Comparison of ENCODE assay signal across 11 mouse cellular contexts in the genomic region with DNA sequence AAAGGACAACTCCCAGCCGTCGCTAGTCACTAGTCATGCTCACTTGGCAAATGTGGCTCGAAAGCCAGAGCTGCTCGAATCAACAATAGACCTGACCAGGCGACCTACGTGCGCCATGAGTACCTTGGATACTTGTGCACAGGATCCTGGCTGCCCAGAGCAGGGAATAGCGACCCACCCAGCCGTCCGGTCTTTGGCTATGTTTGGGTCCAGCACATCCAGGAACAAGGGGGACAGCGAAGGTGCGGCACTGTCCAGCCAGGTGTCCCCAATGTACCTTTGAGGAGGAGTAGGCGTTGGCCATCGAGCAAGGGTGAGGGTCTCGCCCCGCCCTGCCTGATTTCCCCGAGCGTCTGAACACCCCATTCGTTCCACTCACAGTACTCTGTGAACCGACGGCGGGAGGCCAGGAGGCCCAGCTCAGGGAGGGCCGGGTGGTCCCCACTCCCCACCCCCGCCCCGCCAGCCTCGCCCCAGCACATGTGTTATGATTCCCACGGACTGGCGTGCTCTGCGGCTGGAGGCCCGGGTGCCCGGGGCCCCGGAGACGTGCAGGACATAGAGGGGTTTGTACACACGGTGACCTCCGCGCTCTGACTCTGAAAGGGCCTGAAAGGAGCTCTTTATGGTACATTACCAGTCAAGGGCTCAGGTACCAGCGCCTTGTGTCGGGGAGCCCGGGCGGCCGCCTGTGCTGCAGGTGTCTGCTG. TPM values are rescaled to one million over a fixed set of nuclear protein-coding genes. Genes with fewer than 3 reads are reported as not detected.
DNase-seq lines count a peak whose midpoint lies in the region; ATAC-seq and TF ChIP-seq lines count a peak whose summit lies in the region.
"Had no signal": no experiment of that assay in that cellular context is flagged by ENCODE, and none has a peak within 500 bp of the region (broad histone marks: within the 10 kb centered on the region; RNA-seq: fewer than 3 reads in every experiment).

No protein-coding gene starts in this region.

- 3% methylated on average over 40 of the region's 41 CpGs for WGBS in intestine, embryonic 14.5 days
- 4% methylated on average over 41 of the region's 41 CpGs for WGBS in intestine, postnatal 0 days
- 2% methylated on average over 41 of the region's 41 CpGs for WGBS in forebrain, embryonic 12.5 days
- 3% methylated on average over 41 of the region's 41 CpGs for WGBS in limb, embryonic 10.5 days
- 4% methylated on average over 41 of the region's 41 CpGs for WGBS in stomach, embryonic 14.5 days

- H3K27ac ChIP-seq in intestine, embryonic 14.5 days (ENCODE audit: low read depth) = no peak overlapping the region
- no peak overlapping the region for H3K27ac ChIP-seq in intestine, postnatal 0 days (ENCODE audit: low read depth, low read length)
- no peak overlapping the region for H3K27ac ChIP-seq in forebrain, embryonic 12.5 days
- H3K27ac ChIP-seq in limb, embryonic 10.5 days = no peak overlapping the region
- no peak overlapping the region; the same call in 1 of the 2 replicates for H3K27ac ChIP-seq in stomach, embryonic 14.5 days (ENCODE audit: low read length)

- no peak overlapping the region for H3K4me3 ChIP-seq in intestine, embryonic 14.5 days (ENCODE audit: low read depth, low read length)
- H3K4me3 ChIP-seq in intestine, postnatal 0 days (ENCODE audit: low read depth, low read length) = no peak overlapping the region; the same call in 1 of the 2 replicates
- peak overlapping the region; percentile 33; the same call in 1 of the 2 replicates for H3K4me3 ChIP-seq in forebrain, embryonic 12.5 days (replicated peaks)
- H3K4me3 ChIP-seq in limb, embryonic 10.5 days = 0 out of 2 replicates have a peak overlapping the region, but pooled peaks have one; percentile 3
- H3K4me3 ChIP-seq in stomach, embryonic 14.5 days (ENCODE audit: low read depth, low read length) = no peak overlapping the region

- no peak overlapping the region for H3K4me2 ChIP-seq in intestine, embryonic 14.5 days (ENCODE audit: low read length)
- no peak overlapping the region for H3K4me2 ChIP-seq in intestine, postnatal 0 days (replicated peaks; ENCODE audit: low read depth)
- H3K4me2 ChIP-seq in forebrain, embryonic 12.5 days = peak overlapping the region; percentile 51
- H3K4me2 ChIP-seq in stomach, embryonic 14.5 days (replicated peaks; ENCODE audit: low read depth, low read length) = no peak overlapping the region

- no peak for DNase-seq in intestine, embryonic 14.5 days (ENCODE audit: low spot score)
- DNase-seq in limb, embryonic 10.5 days (ENCODE audit: low spot score) = no peak
- no peak for DNase-seq in spleen, adult 18-20 months
- no peak for DNase-seq in cerebellum, postnatal 4 days (ENCODE audit: low spot score in 2 of 2)
- DNase-seq: cerebellum, adult 2 months; kidney, adult 11 months had no signal

- H3K9me3 ChIP-seq in intestine, embryonic 14.5 days (ENCODE audit: control insufficient read depth, low read length) = no peaks in the 10 kb centered on the region
- no peaks in the 10 kb centered on the region for H3K9me3 ChIP-seq in intestine, postnatal 0 days (ENCODE audit: control insufficient read depth)
- H3K9me3 ChIP-seq in forebrain, embryonic 12.5 days = no peaks in the 10 kb centered on the region; the same call in 1 of the 2 replicates
- no peaks in the 10 kb centered on the region for H3K9me3 ChIP-seq in limb, embryonic 10.5 days (replicated peaks)
- no peaks in the 10 kb centered on the region for H3K9me3 ChIP-seq in stomach, embryonic 14.5 days (ENCODE audit: control insufficient read depth, low read depth, low read length)

- H3K36me3 ChIP-seq in intestine, embryonic 14.5 days (ENCODE audit: control insufficient read depth, insufficient read depth, low read length) = no peaks in the 10 kb centered on the region
- H3K36me3 ChIP-seq in intestine, postnatal 0 days (ENCODE audit: control insufficient read depth, insufficient read depth) = no peaks in the 10 kb centered on the region
- H3K36me3 ChIP-seq in forebrain, embryonic 12.5 days (replicated peaks) = no peaks in the 10 kb centered on the region
- H3K36me3 ChIP-seq in limb, embryonic 10.5 days = no peaks in the 10 kb centered on the region
- no peaks in the 10 kb centered on the region for H3K36me3 ChIP-seq in stomach, embryonic 14.5 days (ENCODE audit: control insufficient read depth, insufficient read depth, low read length)

- no peak for TF ChIP-seq CTCF in intestine, postnatal 0 days (IDR thresholded peaks at IDR 0.05; ENCODE audit: low read depth)

- H3K4me1 ChIP-seq in intestine, embryonic 14.5 days (replicated peaks; ENCODE audit: control insufficient read depth, insufficient read depth, low read length) = no peaks in the 10 kb centered on the region
- no peaks in the 10 kb centered on the region for H3K4me1 ChIP-seq in intestine, postnatal 0 days (replicated peaks; ENCODE audit: control insufficient read depth, insufficient read depth, low read length)
- peaks cover 21% of the 10 kb centered on the region for H3K4me1 ChIP-seq in forebrain, embryonic 12.5 days
- H3K4me1 ChIP-seq in limb, embryonic 10.5 days = peaks cover 14% of the 10 kb centered on the region
- no peaks in the 10 kb centered on the region for H3K4me1 ChIP-seq in stomach, embryonic 14.5 days (ENCODE audit: control insufficient read depth, insufficient read depth, low read length)

- H3K9ac ChIP-seq in intestine, embryonic 14.5 days (ENCODE audit: low read length) = no peak overlapping the region
- no peak overlapping the region for H3K9ac ChIP-seq in intestine, postnatal 0 days (ENCODE audit: low read depth, low read length)
- H3K9ac ChIP-seq in forebrain, embryonic 12.5 days = no peak overlapping the region
- H3K9ac ChIP-seq in stomach, embryonic 14.5 days (replicated peaks; ENCODE audit: low read depth, low read length) = no peak overlapping the region

- peaks cover 82% of the 10 kb centered on the region for H3K27me3 ChIP-seq in intestine, embryonic 14.5 days (replicated peaks; ENCODE audit: control insufficient read depth, insufficient read depth, low read length)
- H3K27me3 ChIP-seq in intestine, postnatal 0 days (replicated peaks; ENCODE audit: control insufficient read depth, insufficient read depth, low read length) = peaks cover 59% of the 10 kb centered on the region
- H3K27me3 ChIP-seq in forebrain, embryonic 12.5 days = peaks cover 89% of the 10 kb centered on the region
- peaks cover 93% of the 10 kb centered on the region for H3K27me3 ChIP-seq in limb, embryonic 10.5 days (ENCODE audit: low read depth, poor library complexity, severe bottlenecking)
- H3K27me3 ChIP-seq in stomach, embryonic 14.5 days (ENCODE audit: control insufficient read depth, insufficient read depth, low read length) = peaks cover 47% of the 10 kb centered on the region

- ATAC-seq in intestine, embryonic 14.5 days (replicated peaks; ENCODE audit: low FRiP score, low TSS enrichment, low read depth) = 0 out of 2 replicates have a peak, but pooled peaks have one; percentile 53
- no peak for ATAC-seq in intestine, postnatal 0 days
- ATAC-seq in forebrain, embryonic 12.5 days (ENCODE audit: low FRiP score) = peak; percentile 44
- ATAC-seq in stomach, embryonic 14.5 days (ENCODE audit: insufficient number of reproducible peaks, insufficient read depth, low FRiP score, low read depth) = peak; percentile 66
- ATAC-seq in CD4-positive, CD25-positive, alpha-beta regulatory T cell, adult 4 months = no peak
- ATAC-seq: lung, postnatal 0 days had no signal

RNA-seq across cellular contexts. Expression of gene Ptf1a, which starts 13.7 kb away (rescaled TPM):
- polyA plus RNA-seq in intestine, embryonic 14.5 days (2014; fragmentation: Nextera tagmentation; extraction: Ambion mirVana) = 7.3 TPM in 1 of 2 replicates, not detected in the other
- not detected in 2 replicates for polyA plus RNA-seq in intestine, postnatal 0 days (2015; fragmentation: Nextera tagmentation; extraction: Ambion mirVana)
- 0.51 and 0.78 TPM in 2 replicates for polyA plus RNA-seq in forebrain, embryonic 12.5 days (2016; fragmentation: Nextera tagmentation; extraction: Ambion mirVana)
- polyA plus RNA-seq in limb, embryonic 10.5 days (2016; fragmentation: Nextera tagmentation; extraction: Ambion mirVana) = not detected in 2 replicates
- 5.5 TPM in 1 of 2 replicates, not detected in the other for polyA plus RNA-seq in stomach, embryonic 14.5 days (2014; fragmentation: Nextera tagmentation; extraction: Ambion mirVana)
- not detected for polyA plus RNA-seq in CD4-positive, CD25-positive, alpha-beta regulatory T cell, adult 4 months (2017; shearing (Covaris generic))
- polyA plus RNA-seq: lung, postnatal 0 days had no signal

Comparison
In these comparisons a context has a peak if more than half of its experiments do, and no peak if none do; other contexts are left out.
1. ATAC-seq: peak in intestine, embryonic 14.5 days (single experiment), forebrain, embryonic 12.5 days (single experiment) and stomach, embryonic 14.5 days (single experiment); none in intestine, postnatal 0 days (single experiment) and CD4-positive, CD25-positive, alpha-beta regulatory T cell, adult 4 months (single experiment).
2. H3K4me3 ChIP-seq: peak in forebrain, embryonic 12.5 days (single experiment) and limb, embryonic 10.5 days (single experiment); none in intestine, embryonic 14.5 days (single experiment), intestine, postnatal 0 days (single experiment) and stomach, embryonic 14.5 days (single experiment).